Mouse (Mus musculus): Measurements from ENCODE around the gene Patl1.
"Not testable (repeated sequence)": the region's sequence is repeated elsewhere in the genome, so short reads cannot be mapped to it uniquely, and the experiment has no call there.

Gene Patl1

DNA sequence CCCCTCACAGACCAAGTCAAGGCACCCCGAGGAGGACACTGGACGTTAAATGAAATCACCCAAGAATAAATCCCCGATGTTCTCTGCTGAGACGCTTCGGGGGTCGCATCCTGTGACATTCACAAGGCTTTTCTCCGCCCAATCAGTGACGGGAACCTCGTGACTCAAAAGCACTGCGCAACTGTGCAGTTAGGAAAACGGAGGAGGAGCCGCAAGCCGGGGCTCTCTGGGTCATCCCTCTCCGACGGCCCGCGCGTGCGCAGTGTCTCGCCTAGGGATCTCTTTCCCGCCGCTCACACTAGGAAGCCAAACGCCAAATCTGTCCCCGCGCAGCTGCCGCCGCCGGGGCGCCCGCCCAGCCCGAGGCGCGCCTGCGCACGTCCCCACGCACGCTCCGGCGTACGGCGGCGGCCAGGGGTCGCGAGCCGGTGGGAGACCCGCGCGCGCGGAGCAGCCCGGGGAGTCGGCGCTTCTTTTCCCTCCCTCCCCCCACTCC, at the start of gene Patl1:
TSS of gene Patl1 (plus strand) at position 363 of the 496 bp plus-strand sequence.
- peak; percentile 98 to 99 for DNase-seq

DNA sequence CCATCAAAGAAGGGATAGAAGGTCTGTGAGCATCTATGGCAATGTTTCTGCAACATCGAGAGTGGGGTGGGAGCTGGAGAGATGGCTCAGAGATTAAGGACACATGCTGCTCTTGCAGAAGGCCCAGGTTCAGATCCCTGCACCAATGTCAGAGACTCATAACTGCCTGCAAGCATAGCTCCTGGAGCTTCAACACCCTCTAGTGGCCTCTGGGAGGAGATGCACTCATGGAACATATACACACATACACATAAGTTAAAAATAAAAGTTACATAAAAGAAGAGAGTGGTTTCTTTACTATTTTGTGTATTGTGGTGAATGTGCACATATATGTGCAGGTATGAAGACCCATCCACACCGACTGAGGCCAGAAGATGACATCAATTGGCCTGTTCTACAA, 44.4 kb upstream of the Patl1 start:
- no peak for DNase-seq

DNA sequence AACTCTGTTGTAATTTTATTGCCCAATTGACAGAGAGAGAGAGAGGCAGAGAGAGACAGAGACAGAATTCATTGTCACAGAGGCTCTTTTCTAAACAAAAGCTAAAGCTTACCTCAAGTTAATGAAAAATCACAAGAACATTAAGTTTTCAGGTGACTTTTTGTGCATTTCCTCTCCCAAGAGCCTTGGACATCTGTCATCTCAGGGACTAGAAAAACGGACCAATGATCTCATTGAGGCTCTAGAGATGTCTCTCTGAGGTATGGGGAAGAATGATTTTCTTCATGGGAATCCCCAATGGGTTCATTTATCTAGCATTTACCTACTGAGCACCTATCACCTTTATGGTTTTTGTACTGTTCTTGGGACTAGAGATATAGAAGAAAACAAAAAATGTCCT, 37.2 kb upstream of the Patl1 start, which contains the start of gene Olfr1419:
TSS of gene Olfr1419 (minus strand) at position 101 of the 400 bp plus-strand sequence.
- DNase-seq: no peak

DNA sequence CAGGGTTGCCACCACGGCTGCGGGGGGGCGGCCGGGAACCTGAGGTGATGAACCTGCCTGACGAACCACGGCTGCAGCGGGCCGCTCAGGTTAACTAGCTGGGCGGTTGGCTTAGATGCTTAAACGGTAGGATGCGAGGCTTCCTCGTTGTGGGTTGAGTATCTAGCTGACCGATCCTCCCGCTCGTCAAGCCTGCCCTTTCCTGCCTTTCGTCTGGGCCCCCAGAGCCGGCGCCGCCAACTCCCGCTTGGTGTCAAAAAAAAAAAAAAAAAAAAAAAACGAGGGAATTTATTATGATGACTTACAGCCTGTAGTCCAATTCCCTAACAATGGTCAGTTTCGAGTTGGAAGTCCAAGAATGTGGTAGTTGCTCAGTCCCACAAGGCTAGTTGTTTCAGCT, 33.8 kb upstream of the Patl1 start:
- DNase-seq: not testable (repeated sequence)

DNA sequence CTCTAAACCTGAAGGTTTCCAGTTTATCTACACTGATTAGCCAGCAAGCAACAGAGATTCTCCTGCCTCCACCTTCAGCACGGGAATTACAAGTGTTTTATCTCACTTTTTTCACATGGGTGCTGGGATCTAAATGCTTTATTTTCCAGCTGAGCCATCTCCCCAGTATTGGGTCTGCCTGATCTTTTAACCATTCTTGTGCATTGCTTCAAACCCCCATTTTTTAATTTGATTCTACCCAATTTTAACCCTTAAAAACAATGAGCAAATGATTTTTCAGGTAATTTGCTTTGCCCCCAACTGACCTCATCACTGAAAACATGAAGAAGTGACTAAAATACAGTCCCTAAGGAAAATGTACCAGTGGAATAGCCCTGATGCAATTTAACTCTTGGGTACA, 25.9 kb upstream of the Patl1 start, which contains the start of gene Olfr1420:
TSS of gene Olfr1420 (plus strand) at position 301 of the 400 bp plus-strand sequence.
- DNase-seq: no peak

- DNase-seq: no peak
Measured at GRCm38 (mm10) chr19:11911021-11911420, 1.2 kb upstream of the Patl1 start.

DNA sequence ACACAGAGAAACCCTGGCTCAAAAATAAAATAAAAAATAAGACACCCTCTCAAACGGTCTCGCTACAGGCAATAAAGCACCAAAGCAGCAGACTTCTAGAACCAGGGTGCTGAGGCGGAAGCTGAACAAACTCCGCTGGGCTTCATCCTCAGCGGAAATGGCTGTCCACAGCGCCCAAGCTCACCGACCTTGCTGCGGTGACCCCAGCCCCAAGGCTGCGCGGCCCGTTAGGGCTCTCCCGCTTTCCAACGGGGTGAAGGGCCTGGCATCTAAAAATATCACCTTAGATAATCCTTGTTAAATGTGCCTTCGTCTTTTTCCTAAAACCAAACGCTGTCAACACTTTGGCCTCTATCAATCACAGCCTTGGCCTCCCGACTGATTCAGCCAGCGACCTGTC, 596 bp upstream of the Patl1 start:
- peak; percentile 30 to 66 for DNase-seq

- DNase-seq: peak; percentile 56 to 86
Measured at GRCm38 (mm10) chr19:11912533-11913121, 428 bp downstream of the Patl1 start.

DNA sequence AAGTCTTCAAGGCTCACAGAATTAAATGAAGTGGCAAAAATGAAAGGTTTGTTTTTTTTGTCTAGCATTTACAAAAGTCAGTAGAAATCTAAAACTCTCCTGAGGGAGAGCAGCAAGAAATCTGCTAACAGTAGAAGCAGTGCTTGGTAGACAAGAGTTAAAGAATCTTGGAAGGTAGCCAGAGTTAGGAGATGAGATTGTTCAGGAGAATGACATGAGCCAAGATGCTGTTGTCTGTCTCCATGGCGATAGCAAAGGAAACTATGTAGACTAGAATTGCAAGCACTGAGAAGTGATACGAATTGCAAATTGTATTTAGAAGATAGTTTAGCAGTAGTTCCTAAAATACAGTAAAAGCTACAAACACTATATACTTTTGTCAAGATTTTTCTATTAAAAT, 3.6 kb downstream of the Patl1 start:
- DNase-seq: no peak

- DNase-seq: no peak
Measured at GRCm38 (mm10) chr19:11922068-11922467, 9.9 kb downstream of the Patl1 start.

- not testable (repeated sequence) for DNase-seq
Measured at GRCm38 (mm10) chr19:11922515-11922914, 10.3 kb downstream of the Patl1 start.

- no peak for DNase-seq
Measured at GRCm38 (mm10) chr19:11926380-11926779, 14.2 kb downstream of the Patl1 start.

- no peak for DNase-seq
Measured at GRCm38 (mm10) chr19:11928025-11928748, 16.0 kb downstream of the Patl1 start.

DNA sequence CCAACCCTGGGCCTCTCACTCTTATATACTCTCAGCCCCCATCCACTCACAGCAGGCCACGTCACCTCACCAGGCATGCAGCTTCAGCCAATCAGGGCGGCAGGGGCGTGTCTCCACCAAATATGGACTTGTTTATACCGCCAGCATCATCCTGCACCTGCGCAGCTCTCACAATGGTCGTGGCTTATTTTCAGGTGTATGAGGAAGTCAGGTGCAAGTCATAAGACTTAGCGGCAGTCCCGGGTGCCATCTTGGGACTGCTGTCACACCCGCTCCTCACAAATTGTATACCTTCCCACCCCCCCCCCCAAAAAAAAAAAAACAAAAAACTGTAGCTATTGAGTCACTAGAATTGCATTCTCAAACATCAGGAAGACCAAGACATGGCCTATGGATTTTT, 34.3 kb downstream of the Patl1 start:
- DNase-seq: not testable (repeated sequence)

- DNase-seq: no peak
Measured at GRCm38 (mm10) chr19:11949878-11950277, 37.7 kb downstream of the Patl1 start.

DNA sequence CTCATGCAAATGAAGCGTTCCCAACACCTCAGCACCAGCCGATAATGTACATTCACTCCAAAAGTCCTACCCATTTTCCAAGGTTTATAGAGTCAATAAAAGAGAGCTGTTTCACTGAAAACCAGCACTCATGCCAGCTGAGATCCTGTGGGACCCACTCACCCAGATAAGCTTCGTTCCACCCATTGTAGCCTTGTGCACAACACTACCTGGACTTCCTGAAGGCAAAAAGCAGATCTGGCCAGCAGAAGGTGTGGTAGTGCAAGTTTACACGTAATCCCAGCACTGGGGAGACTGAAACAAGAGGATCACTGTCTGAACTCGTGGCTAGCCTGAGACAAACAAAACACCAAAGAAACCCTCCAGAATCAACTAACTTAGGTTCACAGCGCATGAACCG, 38.5 kb downstream of the Patl1 start:
- DNase-seq: no peak

- no peak for DNase-seq
Measured at GRCm38 (mm10) chr19:11954206-11954605, 42.0 kb downstream of the Patl1 start.

GRCm38 (mm10) chr19:11956636-11957035, 44.4 kb downstream of the Patl1 start:
- DNase-seq: no peak

DNA sequence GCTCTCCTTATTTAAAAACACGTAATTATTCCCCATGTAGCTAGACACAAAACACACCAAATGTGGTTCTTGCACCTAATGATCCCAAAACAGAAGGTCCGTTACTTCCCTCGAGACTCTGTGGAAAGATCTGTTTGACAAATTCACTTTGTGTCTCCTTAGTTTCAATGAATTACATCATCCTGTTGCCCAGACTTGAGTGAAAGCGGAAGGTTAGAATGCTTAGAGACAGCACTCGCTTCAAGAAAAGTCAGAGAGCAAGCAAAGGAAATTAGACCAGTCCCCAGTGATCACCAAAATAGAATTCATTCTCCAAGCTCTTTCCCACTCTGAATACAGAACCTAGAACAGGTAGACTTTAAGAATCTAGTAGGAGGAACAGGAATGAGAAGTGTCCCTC, 45.2 kb downstream of the Patl1 start:
- no peak for DNase-seq

- DNase-seq: no peak
Measured at GRCm38 (mm10) chr19:11957846-11958245, 45.6 kb downstream of the Patl1 start.

GRCm38 (mm10) chr19:11964266-11964665, 52.1 kb downstream of the Patl1 start:
- DNase-seq: no peak

DNA sequence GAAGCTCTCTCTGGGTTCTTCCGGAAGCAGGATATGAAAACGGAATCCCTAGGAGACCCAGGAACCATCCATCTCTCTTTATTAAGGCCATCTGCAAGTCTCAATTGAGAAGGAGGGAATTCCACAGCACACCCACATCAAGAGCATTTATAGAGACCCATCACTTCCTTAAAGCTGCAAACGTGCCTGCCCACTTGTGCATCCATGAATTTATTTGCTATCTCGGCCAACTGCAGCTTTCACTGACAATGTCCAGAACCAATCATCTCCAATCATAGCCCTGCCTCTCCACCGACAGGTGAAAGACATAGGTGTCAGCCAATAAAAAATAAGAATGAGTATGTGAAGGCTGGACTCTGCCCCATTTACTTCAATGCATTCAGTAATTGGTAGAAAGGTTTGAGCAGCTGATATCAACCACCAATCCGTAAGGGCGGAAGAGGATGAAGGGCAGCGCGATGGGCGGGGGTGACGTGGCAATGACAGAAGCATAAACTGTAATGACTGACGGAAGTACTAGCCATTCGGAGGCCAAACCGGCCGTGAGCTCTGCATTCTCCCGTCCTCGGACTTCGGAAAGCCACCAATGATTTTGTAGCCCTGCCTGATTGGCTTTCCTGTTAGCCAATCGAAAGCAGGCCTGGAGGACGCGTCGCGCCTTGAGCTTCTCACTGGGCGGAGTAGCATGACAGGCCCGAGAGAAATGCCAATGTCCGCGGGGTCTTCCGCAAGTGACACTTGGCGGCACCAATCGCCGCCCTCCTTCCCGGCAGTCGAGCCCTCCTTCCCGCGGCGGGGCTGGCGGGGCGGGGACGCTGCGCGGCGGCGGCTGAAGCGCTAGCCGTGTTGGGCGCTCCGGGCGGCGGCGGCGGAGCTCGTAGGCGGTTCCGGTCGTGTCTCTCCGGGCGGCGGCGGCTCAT, 53.1 kb downstream of the Patl1 start, which contains the start of gene Osbp:
TSS of gene Osbp (plus strand) at position 919 of the 920 bp plus-strand sequence.
- peak; percentile 99 to 100 for DNase-seq

DNA sequence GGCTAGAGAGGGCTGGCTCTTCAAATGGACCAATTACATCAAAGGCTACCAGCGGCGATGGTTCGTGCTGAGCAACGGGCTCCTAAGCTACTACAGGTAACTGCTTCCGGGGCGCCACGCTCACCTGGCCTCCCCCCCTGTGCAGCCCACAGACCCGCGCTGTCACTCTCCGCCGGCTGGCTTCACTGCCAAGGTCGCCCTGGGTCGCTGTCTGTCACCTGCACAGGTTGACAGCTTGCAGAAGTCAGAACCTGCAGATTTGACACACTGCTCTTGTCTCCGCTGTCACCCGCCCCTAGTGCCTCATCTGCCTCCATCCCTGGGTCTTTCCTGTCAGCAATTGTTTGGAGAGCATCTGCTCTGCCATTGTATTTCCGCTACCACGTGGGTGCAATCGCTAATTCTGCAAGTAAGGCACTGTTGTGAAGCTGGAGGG, 54.0 kb downstream of the Patl1 start:
- DNase-seq: peak; percentile 65 to 83

Measured in kidney, postnatal 25 days (tissue).